Mouse (Mus musculus): Measurements from ENCODE around the gene Rarg. TPM values are rescaled to one million over a fixed set of nuclear protein-coding genes. Genes with fewer than 3 reads are reported as not detected.
"Not testable (repeated sequence)": the region's sequence is repeated elsewhere in the genome, so short reads cannot be mapped to it uniquely, and the experiment has no call there.

Rarg gene
- polyA plus RNA-seq, 1 experiment from 2014 or later: 118 TPM

- H3K9me3 ChIP-seq (ENCODE audit: control insufficient read depth, low read length): no peaks in the 10 kb centered on the region
- DNase-seq (ENCODE audit: low spot score) (peak; percentile 43), ATAC-seq (ENCODE audit: insufficient number of reproducible peaks, low FRiP score, low TSS enrichment, low read depth) (no peak; the same call in 1 of the 2 replicates)
- peaks cover 11% of the 10 kb centered on the region for H3K4me1 ChIP-seq (ENCODE audit: control insufficient read depth, insufficient read depth, low read length)
- peaks cover 19% of the 10 kb centered on the region; the same call in 1 of the 2 replicates for H3K36me3 ChIP-seq (ENCODE audit: control insufficient read depth, insufficient read depth, low read length)
- no peak overlapping the region for H3K4me3 ChIP-seq (ENCODE audit: low read depth, low read length)
- no peak overlapping the region for H3K27ac ChIP-seq (replicated peaks; ENCODE audit: low read depth, low read length)
- H3K9ac ChIP-seq (ENCODE audit: low read length): no peak overlapping the region
- no peaks in the 10 kb centered on the region for H3K27me3 ChIP-seq (ENCODE audit: control insufficient read depth, insufficient read depth, low read length)
- 41% methylated on average over 19 of the region's 21 CpGs for WGBS
- no peak overlapping the region; the same call in 1 of the 2 replicates for H3K4me2 ChIP-seq (ENCODE audit: low read depth, severe bottlenecking)
These were observed 21.8 kb downstream of the Rarg start for GRCm38 (mm10) chr15:102235371-102236027.

DNA sequence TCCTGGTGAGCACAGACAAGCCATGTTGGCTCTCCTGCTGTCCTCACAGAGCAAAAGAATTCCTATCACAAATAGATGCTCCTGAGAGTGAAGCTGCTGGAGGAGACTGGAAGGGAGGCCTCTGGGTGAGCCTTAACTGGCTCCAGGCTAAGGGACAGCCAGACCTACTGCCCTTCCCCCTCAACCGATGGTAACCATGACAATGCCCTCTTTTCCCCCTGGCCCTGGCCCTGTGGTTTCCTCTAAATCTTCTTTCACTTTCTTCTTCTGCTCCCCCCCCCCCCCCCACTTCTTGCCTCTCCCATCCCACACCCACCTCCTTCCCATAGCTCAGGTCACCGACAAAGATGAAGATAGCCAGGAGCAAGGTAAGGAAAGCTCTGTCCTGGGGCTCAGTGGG is 23.4 kb downstream of the Rarg start:
- Histone ChIP-seq H3K27ac (replicated peaks; ENCODE audit: low read depth, low read length) (no peak overlapping the region), H3K9ac (ENCODE audit: low read length) (no peak overlapping the region), H3K4me2 (ENCODE audit: low read depth, severe bottlenecking) (no peak overlapping the region), H3K9me3 (ENCODE audit: control insufficient read depth, low read length) (no peaks in the 10 kb centered on the region), H3K4me3 (ENCODE audit: low read depth, low read length) (no peak overlapping the region), H3K4me1 (ENCODE audit: control insufficient read depth, insufficient read depth, low read length) (peaks cover 11% of the 10 kb centered on the region), H3K27me3 (ENCODE audit: control insufficient read depth, insufficient read depth, low read length) (no peaks in the 10 kb centered on the region), H3K36me3 (ENCODE audit: control insufficient read depth, insufficient read depth, low read length) (peaks cover 16% of the 10 kb centered on the region; the same call in 1 of the 2 replicates)
- no peak for ATAC-seq (ENCODE audit: insufficient number of reproducible peaks, low FRiP score, low TSS enrichment, low read depth)
- 13% methylated on average over 2 of the region's 2 CpGs for WGBS
- DNase-seq (ENCODE audit: low spot score): no peak

GRCm38 (mm10) chr15:102232764-102233163 is 24.6 kb downstream of the Rarg start:
- ATAC-seq (ENCODE audit: insufficient number of reproducible peaks, low FRiP score, low TSS enrichment, low read depth): no peak
- WGBS: 72% methylated on average over 7 of the region's 7 CpGs
- peaks cover 12% of the 10 kb centered on the region; the same call in 1 of the 2 replicates for H3K36me3 ChIP-seq (ENCODE audit: control insufficient read depth, insufficient read depth, low read length)
- H3K4me3 ChIP-seq (ENCODE audit: low read depth, low read length): no peak overlapping the region
- H3K4me1 ChIP-seq (ENCODE audit: control insufficient read depth, insufficient read depth, low read length): peaks cover 11% of the 10 kb centered on the region
- no peaks in the 10 kb centered on the region for H3K27me3 ChIP-seq (ENCODE audit: control insufficient read depth, insufficient read depth, low read length)
- H3K4me2 ChIP-seq (ENCODE audit: low read depth, severe bottlenecking): no peak overlapping the region
- no peak overlapping the region for H3K9ac ChIP-seq (ENCODE audit: low read length)
- no peak for DNase-seq (ENCODE audit: low spot score)
- no peaks in the 10 kb centered on the region for H3K9me3 ChIP-seq (ENCODE audit: control insufficient read depth, low read length)
- no peak overlapping the region for H3K27ac ChIP-seq (replicated peaks; ENCODE audit: low read depth, low read length)

- no peak within 1 kb of the TSS; the same call in 1 of the 2 replicates for H3K27ac ChIP-seq (replicated peaks; ENCODE audit: low read depth, low read length)
- peaks cover 9% of the 10 kb centered on the region; the same call in 1 of the 2 replicates for H3K36me3 ChIP-seq (ENCODE audit: control insufficient read depth, insufficient read depth, low read length)
- DNase-seq (ENCODE audit: low spot score) (no peak), ATAC-seq (ENCODE audit: insufficient number of reproducible peaks, low FRiP score, low TSS enrichment, low read depth) (no peak)
- no peaks in the 10 kb centered on the region for H3K9me3 ChIP-seq (ENCODE audit: control insufficient read depth, low read length)
- H3K4me3 ChIP-seq (ENCODE audit: low read depth, low read length): no peak within 1 kb of the TSS
- H3K4me2 ChIP-seq (ENCODE audit: low read depth, severe bottlenecking): no peak within 1 kb of the TSS
- peaks cover 11% of the 10 kb centered on the region for H3K4me1 ChIP-seq (ENCODE audit: control insufficient read depth, insufficient read depth, low read length)
- H3K9ac ChIP-seq (ENCODE audit: low read length): no peak within 1 kb of the TSS
- no peaks in the 10 kb centered on the region for H3K27me3 ChIP-seq (ENCODE audit: control insufficient read depth, insufficient read depth, low read length)
- WGBS: 53% methylated on average over 6 of the region's 6 CpGs
These were observed 25.6 kb downstream of the Rarg start, which contains the start of gene Itgb7 for GRCm38 (mm10) chr15:102231748-102232147. TSS of gene Itgb7 (minus strand) at chr15:102231944.

DNA sequence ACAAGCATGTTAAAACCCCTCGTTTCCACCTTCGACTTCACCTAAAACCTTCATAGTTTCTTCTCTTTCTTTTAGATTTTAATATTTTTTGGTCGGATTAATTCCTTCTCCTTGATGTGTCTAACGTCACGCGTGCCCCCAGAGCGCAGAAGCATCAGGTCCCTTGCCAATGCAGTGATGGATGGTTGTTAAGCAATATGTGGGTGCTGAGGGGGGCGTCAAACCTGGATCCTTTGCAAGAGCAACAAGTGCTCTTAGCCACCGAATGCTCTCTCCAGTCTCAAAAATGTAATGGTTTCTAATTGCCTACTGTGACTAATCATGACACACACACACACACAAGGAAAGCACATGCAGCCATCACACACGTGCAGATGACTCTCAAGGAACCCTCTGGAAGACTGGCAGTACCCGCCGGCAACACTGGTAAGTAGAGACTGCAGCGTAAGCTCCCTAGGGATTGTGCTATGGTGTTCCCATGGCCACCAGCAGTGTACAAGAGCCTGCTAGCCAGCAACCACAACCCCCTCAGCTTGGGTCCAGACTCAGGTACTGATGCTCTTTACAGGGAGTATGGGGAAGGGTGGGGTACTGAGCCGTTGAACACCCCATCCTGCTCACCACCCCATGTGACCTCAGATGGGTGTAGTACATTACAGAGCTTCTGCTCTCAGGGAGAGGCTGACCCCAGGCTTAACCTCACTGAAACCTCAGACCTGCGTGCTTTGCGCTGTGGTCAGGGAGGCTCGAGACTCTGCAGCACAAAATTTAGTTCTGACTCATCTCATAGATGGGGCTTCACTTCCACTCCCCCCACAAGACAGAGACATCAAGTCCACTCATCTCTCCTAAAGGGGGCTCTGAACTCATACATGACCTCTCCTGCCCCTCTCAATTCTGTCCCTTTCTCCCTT is 26.7 kb downstream of the Rarg start:
- no peak overlapping the region for H3K27ac ChIP-seq (replicated peaks; ENCODE audit: low read depth, low read length)
- DNase-seq (ENCODE audit: low spot score) (no peak), ATAC-seq (ENCODE audit: insufficient number of reproducible peaks, low FRiP score, low TSS enrichment, low read depth) (no peak)
- no peaks in the 10 kb centered on the region for H3K9me3 ChIP-seq (ENCODE audit: control insufficient read depth, low read length)
- no peak overlapping the region for H3K4me2 ChIP-seq (ENCODE audit: low read depth, severe bottlenecking)
- no peaks in the 10 kb centered on the region for H3K27me3 ChIP-seq (ENCODE audit: control insufficient read depth, insufficient read depth, low read length)
- H3K4me1 ChIP-seq (ENCODE audit: control insufficient read depth, insufficient read depth, low read length): peaks cover 5% of the 10 kb centered on the region
- H3K9ac ChIP-seq (ENCODE audit: low read length): no peak overlapping the region
- H3K4me3 ChIP-seq (ENCODE audit: low read depth, low read length): no peak overlapping the region
- 80% methylated on average over 17 of the region's 17 CpGs for WGBS
- H3K36me3 ChIP-seq (ENCODE audit: control insufficient read depth, insufficient read depth, low read length): peaks cover 4% of the 10 kb centered on the region; the same call in 1 of the 2 replicates

DNA sequence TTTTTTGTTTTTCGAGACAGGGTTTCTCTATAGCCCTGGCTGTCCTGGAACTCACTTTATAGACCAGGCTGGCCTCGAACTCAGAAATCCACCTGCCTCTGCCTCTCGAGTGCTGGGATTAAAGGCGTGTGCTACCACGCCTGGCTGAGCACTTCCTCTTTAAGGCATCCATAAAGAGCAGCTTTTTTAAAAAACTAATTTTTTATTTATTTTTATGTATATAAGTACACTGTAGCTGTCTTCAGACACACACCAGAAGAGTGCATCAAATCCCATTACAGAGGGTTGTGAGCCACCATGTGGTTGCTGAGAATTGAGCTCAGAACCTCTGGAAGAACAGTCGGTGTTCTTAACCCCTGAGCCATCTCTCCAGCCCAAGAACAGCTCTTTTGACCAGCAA is 31.7 kb downstream of the Rarg start:
- not testable (repeated sequence) for H3K9ac ChIP-seq (ENCODE audit: low read length); ATAC-seq (ENCODE audit: insufficient number of reproducible peaks, low FRiP score, low TSS enrichment, low read depth); DNase-seq (ENCODE audit: low spot score); H3K9me3 ChIP-seq (ENCODE audit: control insufficient read depth, low read length); H3K27me3 ChIP-seq (ENCODE audit: control insufficient read depth, insufficient read depth, low read length); H3K4me3 ChIP-seq (ENCODE audit: low read depth, low read length); H3K4me2 ChIP-seq (ENCODE audit: low read depth, severe bottlenecking); H3K4me1 ChIP-seq (ENCODE audit: control insufficient read depth, insufficient read depth, low read length); H3K27ac ChIP-seq (replicated peaks; ENCODE audit: low read depth, low read length); H3K36me3 ChIP-seq (ENCODE audit: control insufficient read depth, insufficient read depth, low read length)
- 79% methylated on average over 6 of the region's 6 CpGs for WGBS

GRCm38 (mm10) chr15:102224992-102225617 is 32.2 kb downstream of the Rarg start:
- Histone ChIP-seq H3K4me2 (ENCODE audit: low read depth, severe bottlenecking) (peak overlapping the region; percentile 75), H3K9me3 (ENCODE audit: control insufficient read depth, low read length) (no peaks in the 10 kb centered on the region), H3K4me3 (ENCODE audit: low read depth, low read length) (peak overlapping the region; percentile 25), H3K27ac (replicated peaks; ENCODE audit: low read depth, low read length) (no peak overlapping the region), H3K4me1 (ENCODE audit: control insufficient read depth, insufficient read depth, low read length) (no peaks in the 10 kb centered on the region), H3K9ac (ENCODE audit: low read length) (peak overlapping the region; percentile 55; the same call in 1 of the 2 replicates), H3K27me3 (ENCODE audit: control insufficient read depth, insufficient read depth, low read length) (peaks cover 7% of the 10 kb centered on the region), H3K36me3 (ENCODE audit: control insufficient read depth, insufficient read depth, low read length) (no peaks in the 10 kb centered on the region)
- ATAC-seq (ENCODE audit: insufficient number of reproducible peaks, low FRiP score, low TSS enrichment, low read depth) (no peak), DNase-seq (ENCODE audit: low spot score) (no peak)
- 11% methylated on average over 21 of the region's 21 CpGs for WGBS

All from limb, embryonic 11.5 days (tissue).